Mouse (Mus musculus): ENCODE measurements at regions not wholly inside any gene's neighbourhood (a gene's known extent, or its start where the extent isn't known, plus 50 kb on each side); places are given as distances from the start of the nearest gene placed in this dataset.

DNA sequence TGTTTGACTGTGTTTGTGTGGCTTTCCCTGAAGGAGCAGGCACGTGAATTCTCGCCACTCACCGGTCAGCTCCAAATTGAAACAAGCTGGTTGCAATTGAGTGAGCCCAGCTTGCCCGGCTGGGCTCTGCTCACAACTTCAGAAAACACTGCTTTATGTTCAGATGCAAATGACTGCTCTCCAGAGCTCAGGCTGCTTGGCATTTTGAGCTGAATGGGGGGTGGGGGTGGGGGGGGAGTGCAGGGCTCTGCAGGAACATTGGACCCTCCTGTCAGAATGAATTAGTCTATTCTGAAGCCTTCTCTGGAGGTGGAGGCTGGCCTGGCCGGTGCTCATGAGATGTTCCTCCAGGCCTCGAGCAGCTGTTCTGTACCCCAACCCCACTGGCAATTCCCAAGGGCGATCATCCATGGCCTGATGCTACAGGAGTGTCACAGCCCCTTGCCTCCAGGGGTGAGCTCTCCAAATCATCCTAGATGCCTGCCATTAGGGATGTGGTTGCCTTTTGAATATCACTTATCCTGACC, 213.5 kb upstream of the Usp24 start:
- TF ChIP-seq POLR2A (IDR thresholded peaks at IDR 0.05; ENCODE audit: borderline replicate concordance, control insufficient read depth, low read depth, low read length) (no peak), CTCF (IDR thresholded peaks at IDR 0.05; ENCODE audit: control insufficient read depth, insufficient read depth, low read length) (no peak)
